Mouse (Mus musculus): Measurements from ENCODE around the gene Gm16513.
"Not testable (repeated sequence)": the region's sequence is repeated elsewhere in the genome, so short reads cannot be mapped to it uniquely, and the experiment has no call there.

Gm16513 gene

GRCm38 (mm10) chr5:95182324-95182723, at the start of gene Gm16513:
Gene Gm16513, plus strand, starts transcription at chr5:95182624.
- not testable (repeated sequence) for DNase-seq (ENCODE audit: low spot score in 2 of 2)
